Mouse (Mus musculus) cerebellum, postnatal 25 days (tissue): Measurements from ENCODE around the gene Ccnb2.

Experiments used
- DNase-seq, 2 experiments: peaks; one replicate each; pipeline ENCODE4 v3.0.0; 2021; ENCODE audit warnings: mixed read lengths in 2 of 2

The Ccnb2 gene

DNA sequence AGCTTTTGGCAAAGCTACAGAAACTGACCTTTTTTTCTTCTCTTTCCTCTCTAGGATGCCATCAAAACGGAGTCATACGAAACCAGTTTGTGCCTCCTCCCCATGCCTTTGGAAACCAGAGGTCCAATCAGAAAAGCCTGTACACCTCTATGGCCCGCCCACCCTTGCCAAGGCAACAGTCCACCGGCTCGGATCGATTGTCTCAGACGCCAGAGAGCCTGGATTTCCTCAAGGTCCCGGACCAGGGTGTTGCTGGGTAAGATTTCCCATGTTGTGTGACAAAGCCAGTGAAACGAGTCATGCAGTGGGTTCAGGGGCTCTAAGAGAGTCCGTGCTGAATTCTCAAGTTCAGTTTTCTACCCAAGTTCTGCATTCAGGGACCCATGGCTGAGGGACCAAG is 37.6 kb downstream of the Ccnb2 start:
- no peak for DNase-seq

DNA sequence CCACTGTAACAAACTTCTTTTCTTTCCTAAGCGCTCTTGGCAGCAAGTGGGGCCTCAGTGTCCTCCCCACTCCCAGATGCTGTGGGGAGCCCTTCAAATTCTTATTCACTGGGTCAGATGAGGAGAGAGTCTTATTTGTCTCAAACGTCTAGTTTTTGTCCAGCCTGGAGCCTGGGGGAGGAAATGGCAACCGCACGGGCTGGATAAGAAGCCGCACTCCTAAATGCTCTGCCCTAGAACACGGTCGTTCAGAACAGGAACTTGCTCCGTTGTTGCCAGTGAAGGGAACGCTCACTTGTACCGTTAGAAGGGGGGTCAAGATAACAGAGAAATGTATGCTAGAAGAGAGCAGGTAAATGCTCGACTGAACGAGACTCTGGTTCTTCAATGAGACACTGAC is 39.3 kb downstream of the Ccnb2 start:
- no peak for DNase-seq

DNA sequence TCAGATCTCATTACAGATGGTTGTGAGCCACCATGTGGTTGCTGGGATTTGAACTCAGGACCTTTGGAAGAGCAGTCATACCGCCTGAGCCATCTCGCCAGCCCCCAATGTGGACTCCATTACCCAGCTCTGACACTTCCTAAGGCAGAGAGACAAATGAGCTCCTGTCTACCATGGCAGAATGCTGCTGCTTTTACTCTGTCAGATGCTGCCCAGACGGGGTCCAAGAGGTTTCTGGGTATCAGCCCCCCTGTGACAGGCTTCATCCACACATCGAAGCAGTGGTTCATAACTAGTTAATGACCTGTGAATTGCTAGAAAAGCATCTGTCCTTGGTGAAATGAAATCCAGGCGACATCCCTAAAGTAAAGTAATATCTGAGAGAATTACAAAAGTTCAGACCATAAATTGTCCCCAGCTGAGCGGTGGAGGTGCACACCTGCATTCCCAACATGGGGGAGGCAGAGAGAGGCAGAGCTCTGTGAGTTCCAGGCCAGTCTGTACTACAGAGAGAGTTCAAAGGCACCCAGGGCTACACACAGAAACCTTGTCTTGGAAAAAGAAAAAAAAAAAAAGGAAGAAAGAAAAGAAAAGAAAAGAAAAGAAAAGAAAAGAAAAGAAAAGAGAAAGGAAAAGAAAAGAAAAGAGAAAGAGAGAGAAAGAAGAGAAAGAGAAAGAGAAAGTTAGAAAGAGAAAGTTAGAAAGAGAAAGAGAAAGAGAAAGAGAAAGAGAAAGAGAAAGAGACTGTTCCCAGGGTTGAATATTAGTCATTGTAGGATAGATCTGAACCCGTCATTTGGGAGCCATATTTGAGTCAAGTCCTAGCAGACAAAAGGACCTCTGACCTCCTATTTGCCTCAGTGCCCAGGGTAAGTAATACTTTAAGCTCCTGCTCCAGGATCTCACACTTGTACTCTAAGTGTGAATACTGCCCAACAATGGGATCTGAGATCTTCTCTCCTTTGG is 41.6 kb downstream of the Ccnb2 start:
- no peak for DNase-seq

- DNase-seq: no peak
Measured at GRCm38 (mm10) chr9:70371638-70372037, 49.7 kb downstream of the Ccnb2 start.

GRCm38 (mm10) chr9:70366898-70367297 is 54.4 kb downstream of the Ccnb2 start:
- DNase-seq: peak in 1 of 2 experiments; percentile 6

DNA sequence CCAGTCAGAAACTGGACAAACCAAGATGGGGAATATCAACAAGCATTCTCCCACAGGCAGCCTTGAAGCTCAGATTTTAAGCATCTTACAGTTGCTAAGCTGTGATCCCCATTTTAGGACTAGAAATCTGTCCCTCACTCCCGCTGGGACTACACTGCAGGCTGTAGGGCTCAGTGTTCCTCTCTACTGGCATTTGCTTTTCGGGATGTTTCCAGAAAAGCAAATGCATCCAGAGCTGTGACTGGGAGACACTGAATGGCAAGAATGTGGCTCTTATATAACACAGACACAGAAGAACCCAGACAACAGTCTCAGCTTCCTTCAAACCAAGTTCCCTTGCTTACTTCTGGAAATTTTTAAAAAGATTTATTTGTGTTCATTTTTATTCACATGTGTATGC is 55.4 kb downstream of the Ccnb2 start:
- DNase-seq: no peak

DNA sequence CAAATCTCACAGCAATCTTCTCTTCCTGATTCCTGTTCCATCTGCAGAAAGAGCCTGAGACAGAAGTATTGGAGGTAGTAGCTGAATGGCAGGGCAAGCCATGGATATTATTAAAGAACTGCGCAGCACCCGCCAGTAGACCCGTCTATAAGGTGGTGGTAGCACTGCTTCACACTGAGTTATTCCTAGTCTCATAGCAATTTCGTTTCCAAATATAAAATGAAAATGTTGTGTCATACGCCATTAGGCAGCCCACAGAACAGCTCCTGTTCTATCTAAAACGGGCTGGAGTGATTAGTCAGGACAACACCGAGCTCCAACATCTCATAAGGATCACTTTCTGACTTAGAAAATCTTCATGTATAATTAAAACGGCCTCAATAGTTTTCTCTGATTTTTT is 56.6 kb downstream of the Ccnb2 start:
- DNase-seq: no peak

DNA sequence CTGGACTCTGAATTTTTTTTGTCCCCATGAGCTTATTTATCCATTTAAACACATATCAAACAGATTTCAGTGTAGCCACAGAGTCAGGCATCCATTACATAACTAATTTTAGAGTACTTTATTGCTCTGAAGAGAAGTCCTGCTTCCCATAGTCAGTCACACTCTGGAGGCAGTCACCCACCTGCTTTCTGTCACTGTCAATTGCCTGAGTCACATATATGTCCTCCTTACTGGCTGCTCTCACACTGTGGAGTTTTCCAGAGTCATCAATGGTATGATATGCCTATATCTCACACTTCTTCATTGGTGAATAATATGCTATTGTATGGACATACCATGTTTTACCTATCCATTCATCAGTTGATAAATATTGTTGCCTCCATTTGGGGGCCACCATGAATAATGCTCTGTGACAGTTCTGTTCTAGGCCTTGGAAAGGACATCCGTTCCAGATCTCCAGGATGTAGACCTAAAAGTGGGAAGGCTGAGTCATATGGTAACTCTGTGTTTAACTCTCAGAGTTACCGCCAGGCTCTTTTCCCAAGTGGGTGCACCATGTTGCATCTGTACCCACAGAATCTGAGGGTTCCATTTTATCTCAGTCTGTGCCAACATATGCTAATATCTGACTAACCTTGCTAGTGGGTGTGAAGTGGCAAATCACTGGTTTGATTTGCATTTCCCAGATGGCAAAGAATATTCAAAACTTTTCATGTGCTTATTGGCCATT is 61.8 kb downstream of the Ccnb2 start:
- DNase-seq: no peak
